Mouse (Mus musculus) liver (tissue): ENCODE results near the gene Ddx54.

Source experiments
- DNase-seq: peaks from one replicate; pipeline ENCODE4 v3.0.0-alpha.2; 2020; ENCODE audit warnings: mixed read lengths

Ddx54 gene

GRCm38 (mm10) chr5:120612442-120612821 lies at the start of gene Ddx54, which contains the start of gene Rita1:
TSS of gene Ddx54 (plus strand) at chr5:120612739.
TSS of gene Rita1 (minus strand) at chr5:120612589.
- DNase-seq: peak; percentile 97

- peak; percentile 45 for DNase-seq
Observed at GRCm38 (mm10) chr5:120562956-120563913, 49.3 kb upstream of the Ddx54 start.

- no peak for DNase-seq
Observed at GRCm38 (mm10) chr5:120563914-120564311, 48.6 kb upstream of the Ddx54 start.

DNA sequence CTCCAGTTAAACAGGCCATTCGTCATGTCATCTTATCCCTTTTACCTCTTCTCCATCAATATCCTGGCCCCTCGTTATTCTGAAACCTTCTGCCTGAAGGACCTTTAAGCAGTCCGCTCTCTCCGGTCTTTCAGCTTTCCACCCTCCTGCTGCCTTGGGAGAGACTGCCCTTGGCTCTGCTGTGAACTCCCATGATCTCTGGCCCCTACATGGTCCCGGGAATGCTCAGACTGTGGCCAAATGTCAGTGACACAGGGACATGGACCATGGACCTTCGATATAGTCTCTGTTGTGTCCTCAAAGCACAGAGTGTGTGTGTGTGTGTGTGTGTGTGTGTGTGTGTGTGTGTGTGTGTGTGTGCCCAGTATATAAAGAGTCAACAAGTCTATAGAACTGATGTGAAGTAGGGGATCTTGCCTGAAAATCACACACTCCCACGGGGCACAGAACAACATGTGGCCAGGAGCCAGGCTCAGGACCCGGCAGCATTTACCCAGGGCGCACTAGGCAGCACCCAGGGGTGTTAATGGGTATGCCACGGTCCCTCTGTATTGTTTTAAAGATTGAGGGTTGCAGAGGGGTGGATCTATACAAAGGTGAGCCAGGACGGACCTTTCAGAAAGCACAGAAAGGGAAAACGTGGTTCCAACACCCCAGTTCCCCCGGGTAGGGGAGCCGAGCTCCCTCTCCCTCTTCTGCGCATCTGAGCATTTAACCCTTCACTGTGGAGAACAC lies 47.2 kb upstream of the Ddx54 start:
- no peak for DNase-seq

GRCm38 (mm10) chr5:120566101-120566500 lies 46.4 kb upstream of the Ddx54 start:
- DNase-seq: no peak

DNA sequence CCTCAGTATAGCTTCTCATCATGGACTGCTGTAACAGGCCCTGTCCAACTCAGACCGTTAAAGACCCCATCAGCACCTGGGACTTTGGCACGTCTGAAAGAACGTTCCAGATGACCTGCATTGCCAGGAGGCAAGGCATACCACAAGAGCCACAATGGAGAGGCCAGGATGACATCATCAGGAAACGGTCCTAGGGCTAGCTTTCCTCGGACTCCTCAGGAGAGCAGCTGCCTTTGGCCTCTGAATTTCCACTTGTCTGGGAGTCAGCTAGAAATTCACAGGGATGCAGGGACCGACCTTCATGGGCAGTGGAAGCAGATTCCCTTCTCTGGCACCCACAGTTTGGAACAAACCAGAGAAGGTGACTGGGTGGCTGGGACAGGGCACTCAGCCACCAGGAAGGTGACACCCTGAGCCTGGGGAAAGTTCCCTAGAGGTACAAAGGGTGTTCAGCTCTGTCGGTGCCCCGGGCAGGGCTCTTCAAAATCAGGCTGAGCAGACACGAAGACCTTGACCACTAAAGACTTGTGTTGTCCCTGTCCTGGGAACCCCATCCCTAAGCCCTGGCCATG lies 45.8 kb upstream of the Ddx54 start:
- no peak for DNase-seq

DNA sequence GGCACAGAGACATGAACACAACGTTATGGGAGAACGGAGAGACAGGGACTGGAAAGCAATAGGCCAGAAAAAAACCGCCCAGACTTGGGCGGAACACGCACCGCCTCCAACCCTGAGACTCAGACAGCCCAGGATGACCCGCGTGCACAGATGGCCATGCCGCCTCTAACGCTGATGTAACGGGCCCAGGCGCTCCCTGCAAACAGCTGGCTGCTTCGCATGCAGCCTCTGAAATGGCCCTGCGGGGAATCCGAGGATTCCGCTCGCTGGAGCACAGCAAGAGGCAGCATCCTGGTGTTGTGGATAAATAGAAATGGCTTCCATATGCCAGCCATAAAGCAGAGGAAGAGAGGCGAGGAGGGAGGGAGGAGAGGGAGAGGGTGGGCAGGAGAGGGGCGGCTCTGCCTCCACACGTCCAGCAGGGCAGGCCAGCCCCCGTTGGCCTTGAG lies 45.3 kb upstream of the Ddx54 start:
- peak; percentile 43 for DNase-seq

DNA sequence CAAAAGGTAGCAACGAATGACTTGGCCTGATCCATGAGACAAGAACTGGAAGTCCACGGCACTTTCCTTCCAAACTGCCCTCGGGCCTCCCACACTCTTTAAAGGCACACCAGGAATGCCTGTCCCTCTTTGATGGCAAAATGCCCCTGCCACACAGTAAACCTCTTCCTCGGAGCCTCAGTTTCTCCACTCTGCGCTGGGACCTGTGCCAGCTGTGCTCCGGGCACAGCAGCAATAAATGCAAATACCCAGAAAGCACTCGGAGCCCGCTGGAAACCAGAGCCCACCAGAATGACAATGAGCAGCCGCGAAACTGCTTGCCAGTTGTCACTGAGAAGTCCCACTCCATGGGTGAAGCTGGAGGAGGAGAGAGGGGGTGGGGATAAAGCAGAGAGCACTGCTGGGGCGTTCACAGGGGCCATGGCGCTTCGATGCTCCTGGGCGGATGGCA lies 44.8 kb upstream of the Ddx54 start:
- no peak for DNase-seq

- no peak for DNase-seq
Observed at GRCm38 (mm10) chr5:120568336-120568768, 44.2 kb upstream of the Ddx54 start.

GRCm38 (mm10) chr5:120568964-120569363 lies 43.6 kb upstream of the Ddx54 start:
- no peak for DNase-seq

DNA sequence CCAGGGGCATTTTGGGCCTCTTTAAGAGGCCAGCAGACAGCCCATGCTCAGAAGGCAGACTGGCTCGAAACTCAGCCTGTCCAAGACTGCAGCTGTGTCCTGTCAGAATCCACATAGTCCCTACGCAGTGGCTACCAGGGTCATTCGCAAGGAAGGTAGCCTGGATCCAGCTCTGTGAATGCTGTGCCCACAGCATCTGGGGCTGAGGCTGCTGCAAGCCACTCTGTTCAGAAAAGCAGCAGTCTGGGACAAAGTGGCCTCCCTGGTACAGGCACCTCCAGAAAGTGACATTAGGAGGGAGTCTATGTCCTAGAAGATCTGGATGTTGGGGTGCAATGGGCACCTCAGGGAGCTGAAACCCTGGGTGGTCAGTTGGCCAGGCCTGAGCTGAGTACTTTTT lies 42.7 kb upstream of the Ddx54 start:
- DNase-seq: no peak

DNA sequence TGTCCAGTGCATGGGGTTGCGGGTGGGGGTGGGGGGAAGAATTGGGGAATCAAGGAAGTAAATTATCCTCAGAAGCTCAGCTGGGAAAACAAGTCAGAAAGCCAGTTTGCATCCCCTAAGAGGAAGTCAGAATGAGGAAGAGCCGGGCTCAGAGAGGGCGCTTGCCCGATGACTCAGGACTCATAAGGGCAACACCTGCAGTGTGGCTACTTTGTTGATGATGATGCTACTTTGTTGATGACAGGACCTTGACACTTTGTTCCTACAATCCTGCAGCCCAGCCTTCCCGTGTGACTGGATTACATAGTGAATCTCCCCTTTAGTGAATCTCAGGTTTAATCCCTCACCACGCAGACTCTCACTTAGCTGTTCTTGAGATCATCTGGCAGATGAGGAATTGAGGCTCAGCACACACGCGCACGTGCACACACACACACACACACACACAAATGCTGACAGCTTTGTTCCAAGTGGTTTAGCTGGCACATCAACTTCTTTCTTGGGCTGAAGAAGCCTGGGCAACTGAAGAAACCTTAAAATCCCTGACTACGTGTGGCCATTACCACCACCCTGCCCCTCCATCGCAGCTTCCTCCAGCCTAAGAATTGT lies 42.1 kb upstream of the Ddx54 start:
- no peak for DNase-seq

GRCm38 (mm10) chr5:120571056-120571740 lies 41.3 kb upstream of the Ddx54 start:
- DNase-seq: no peak

GRCm38 (mm10) chr5:120574469-120575063 lies 38.0 kb upstream of the Ddx54 start:
- no peak for DNase-seq

- peak; percentile 75 for DNase-seq
Observed at GRCm38 (mm10) chr5:120576781-120577301, 35.7 kb upstream of the Ddx54 start.

GRCm38 (mm10) chr5:120577935-120578441 lies 34.6 kb upstream of the Ddx54 start:
- peak; percentile 89 for DNase-seq

- peak; percentile 57 for DNase-seq
Observed at GRCm38 (mm10) chr5:120578504-120579081, 33.9 kb upstream of the Ddx54 start.

DNA sequence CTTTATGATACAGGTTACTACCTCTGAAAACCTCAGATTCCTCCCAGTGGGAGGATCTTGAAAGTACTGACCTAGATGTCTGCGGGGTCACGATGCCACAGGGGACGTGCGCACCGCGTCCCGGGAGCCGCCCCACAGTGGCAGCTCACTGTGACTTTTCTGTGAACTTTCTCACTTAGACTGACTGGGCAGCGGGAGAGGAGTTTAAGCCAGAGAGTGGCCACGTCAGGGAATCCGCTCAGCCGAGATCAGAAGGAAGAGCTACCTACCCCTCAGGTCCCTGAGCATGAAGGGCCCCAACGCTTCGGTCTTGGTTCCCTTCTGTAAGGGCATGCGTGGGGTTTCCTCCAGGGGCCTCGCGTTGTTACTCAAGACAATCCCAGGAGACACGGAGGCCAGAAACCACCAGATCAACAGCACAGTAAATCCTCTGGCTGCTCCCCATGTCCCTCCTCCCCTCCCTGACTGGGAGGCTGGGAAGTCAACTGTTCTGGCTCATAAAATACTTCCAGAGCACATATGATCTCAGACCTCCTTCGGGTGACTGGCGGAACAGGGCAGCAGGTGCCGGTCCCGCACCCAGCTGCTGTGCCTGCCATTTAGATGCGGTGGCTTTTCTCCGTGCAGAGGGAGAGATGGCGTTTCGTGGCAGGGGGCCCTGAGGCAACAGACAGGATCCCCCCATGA lies 33.2 kb upstream of the Ddx54 start:
- no peak for DNase-seq

GRCm38 (mm10) chr5:120579898-120580626 lies 32.5 kb upstream of the Ddx54 start:
- DNase-seq: no peak
